Mouse (Mus musculus): ENCODE measurements around the gene Dbx2.

DNA sequence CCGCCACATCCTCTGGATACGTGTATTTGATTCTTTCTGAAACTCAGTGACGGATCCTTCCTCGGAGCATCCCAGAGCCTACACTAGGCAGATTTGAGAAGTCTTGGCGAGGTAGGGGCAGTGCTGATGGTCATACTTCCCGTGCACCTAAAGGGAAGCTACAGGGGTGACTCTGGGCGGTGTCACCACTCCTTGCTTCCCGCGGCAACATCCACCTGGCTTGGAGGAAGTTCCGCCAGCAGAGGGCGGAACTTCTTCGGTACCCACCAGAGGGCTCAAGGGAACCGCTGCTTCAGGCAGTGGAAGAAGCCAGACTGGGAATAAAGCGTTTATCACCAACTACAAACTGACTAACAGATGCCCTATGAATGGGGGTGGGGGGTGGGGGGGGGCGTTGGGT is 68.9 kb downstream of the Dbx2 start:
- TF ChIP-seq CTCF (IDR thresholded peaks at IDR 0.05) = no peak
- no peak for TF ChIP-seq EP300 (IDR thresholded peaks at IDR 0.05)

Data from lung, postnatal 0 days (tissue).